Mouse (Mus musculus) lung, embryonic 15.5 days (tissue): Measurements from ENCODE around the gene Lnpep. TPM values are rescaled to one million over a fixed set of nuclear protein-coding genes. Genes with fewer than 3 reads are reported as not detected.
A peak's percentile ranks its signal among the peaks of the same experiment; 100 is the strongest.
"Not testable (repeated sequence)": the region's sequence is repeated elsewhere in the genome, so short reads cannot be mapped to it uniquely, and the experiment has no call there.

ENCODE experiments used
- ATAC-seq: fragments of 200-750 bp; cut with Nextera tagmentation; 2 replicates; pipeline ENCODE4 v1.8.0; 2017; ENCODE audit warnings: moderate number of reproducible peaks, borderline replicate concordance; ENCODE audit not compliant: low FRiP score, low TSS enrichment; ENCODE audit errors: extremely low read depth
- H3K27ac ChIP-seq: fragments of 300-500 bp; sonication (generic); 2 replicates; pipeline ENCODE4 v1.5.1; 2015; ENCODE audit warnings: moderate library complexity, mild to moderate bottlenecking, inconsistent platforms
- H3K27me3 ChIP-seq: fragments of 300-500 bp; sonication (generic); 2 replicates; pipeline ENCODE4 v1.6.1; 2015; ENCODE audit warnings: inconsistent platforms
- H3K36me3 ChIP-seq: fragments of 300-500 bp; sonication (generic); 2 replicates; pipeline ENCODE4 v1.6.1; 2015; ENCODE audit warnings: inconsistent platforms
- H3K4me1 ChIP-seq: fragments of 300-500 bp; sonication (generic); 2 replicates; pipeline ENCODE4 v1.6.1; 2015; ENCODE audit warnings: inconsistent platforms
- H3K4me2 ChIP-seq: fragments of 300-500 bp; sonication (generic); 2 replicates; pipeline ENCODE4 v1.6.1; 2015; ENCODE audit warnings: inconsistent platforms, mild to moderate bottlenecking, moderate library complexity
- H3K4me3 ChIP-seq: fragments of 300-500 bp; sonication (generic); 2 replicates; pipeline ENCODE4 v1.5.1; 2015; ENCODE audit warnings: mild to moderate bottlenecking, inconsistent platforms
- H3K9ac ChIP-seq: fragments of 300-500 bp; sonication (generic); 2 replicates; pipeline ENCODE4 v1.6.1; 2015; ENCODE audit warnings: inconsistent platforms
- H3K9me3 ChIP-seq: fragments of 300-500 bp; sonication (generic); 2 replicates; pipeline ENCODE4 v1.6.1; 2016; ENCODE audit warnings: inconsistent platforms
- WGBS: fragments of 180-500 bp; shearing (Covaris S2); methylation state at CpG from one replicate; pipeline ENCODE4 v1.1.7; 2015; 5-methylcytosine and 5-hydroxymethylcytosine counted together
- polyA plus RNA-seq: library from polyadenylated mRNA; unstranded; fragments of >200 nt; fragmentation: Nextera tagmentation; extraction: Ambion mirVana; gene quantifications from 2 replicates; pipeline ENCODE4 v1.2.1, GENCODE M21; 2015

Gene Lnpep
- polyA plus RNA-seq: 6.1 and 7.5 TPM in 2 replicates

DNA sequence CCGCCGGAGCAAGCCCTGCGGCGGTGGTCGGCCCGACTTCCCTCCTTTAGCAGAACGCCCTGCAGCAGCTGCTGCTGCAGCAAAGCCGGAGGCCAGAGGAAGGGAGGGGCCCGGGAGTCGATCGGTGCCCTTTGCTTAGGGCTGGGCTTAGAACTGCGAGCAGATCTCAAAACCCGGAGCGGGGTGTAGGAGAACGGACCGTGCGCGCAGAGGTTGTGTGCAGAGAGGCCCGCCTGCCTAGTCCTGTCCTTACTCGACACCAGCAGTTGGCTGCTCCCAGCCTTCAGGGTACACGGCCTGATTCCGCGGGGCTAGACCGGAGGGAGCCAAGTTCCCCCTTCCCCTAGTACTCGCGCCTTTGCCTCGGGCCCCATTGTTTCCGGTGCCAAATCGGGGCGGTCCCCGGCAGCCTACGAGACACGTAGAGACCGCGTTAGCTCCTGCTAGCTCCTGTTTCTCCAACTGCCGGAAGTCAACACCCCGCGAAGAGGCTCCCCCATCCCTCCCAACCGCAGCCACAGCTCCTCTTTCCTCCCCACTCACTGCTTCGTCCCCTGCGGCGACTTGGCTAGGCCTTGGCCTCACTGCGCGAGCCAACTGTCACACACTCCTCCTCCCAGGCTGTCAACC, at the start of gene Lnpep:
Gene Lnpep, minus strand, starts transcription at position 94 of the 630 bp plus-strand sequence.
- peak within 1 kb of the TSS; percentile 79 for H3K4me2 ChIP-seq
- no peaks in the 10 kb centered on the region for H3K27me3 ChIP-seq
- ATAC-seq: peak; percentile 96
- H3K4me3 ChIP-seq: peak within 1 kb of the TSS; percentile 89
- no peaks in the 10 kb centered on the region for H3K36me3 ChIP-seq
- peaks cover 13% of the 10 kb centered on the region for H3K4me1 ChIP-seq
- under 1% methylated on average over 44 of the region's 44 CpGs for WGBS
- peak within 1 kb of the TSS; percentile 100 for H3K27ac ChIP-seq
- peak within 1 kb of the TSS; percentile 94 for H3K9ac ChIP-seq
- no peaks in the 10 kb centered on the region for H3K9me3 ChIP-seq

GRCm38 (mm10) chr17:17655829-17656176, 31.0 kb upstream of the Lnpep start:
- Histone ChIP-seq H3K9me3 (no peaks in the 10 kb centered on the region), H3K4me2 (no peak overlapping the region), H3K9ac (no peak overlapping the region), H3K27me3 (no peaks in the 10 kb centered on the region), H3K4me3 (no peak overlapping the region), H3K27ac (no peak overlapping the region), H3K36me3 (no peaks in the 10 kb centered on the region), H3K4me1 (no peaks in the 10 kb centered on the region)
- ATAC-seq: no peak
- WGBS: 33% methylated on average over 2 of the region's 2 CpGs

DNA sequence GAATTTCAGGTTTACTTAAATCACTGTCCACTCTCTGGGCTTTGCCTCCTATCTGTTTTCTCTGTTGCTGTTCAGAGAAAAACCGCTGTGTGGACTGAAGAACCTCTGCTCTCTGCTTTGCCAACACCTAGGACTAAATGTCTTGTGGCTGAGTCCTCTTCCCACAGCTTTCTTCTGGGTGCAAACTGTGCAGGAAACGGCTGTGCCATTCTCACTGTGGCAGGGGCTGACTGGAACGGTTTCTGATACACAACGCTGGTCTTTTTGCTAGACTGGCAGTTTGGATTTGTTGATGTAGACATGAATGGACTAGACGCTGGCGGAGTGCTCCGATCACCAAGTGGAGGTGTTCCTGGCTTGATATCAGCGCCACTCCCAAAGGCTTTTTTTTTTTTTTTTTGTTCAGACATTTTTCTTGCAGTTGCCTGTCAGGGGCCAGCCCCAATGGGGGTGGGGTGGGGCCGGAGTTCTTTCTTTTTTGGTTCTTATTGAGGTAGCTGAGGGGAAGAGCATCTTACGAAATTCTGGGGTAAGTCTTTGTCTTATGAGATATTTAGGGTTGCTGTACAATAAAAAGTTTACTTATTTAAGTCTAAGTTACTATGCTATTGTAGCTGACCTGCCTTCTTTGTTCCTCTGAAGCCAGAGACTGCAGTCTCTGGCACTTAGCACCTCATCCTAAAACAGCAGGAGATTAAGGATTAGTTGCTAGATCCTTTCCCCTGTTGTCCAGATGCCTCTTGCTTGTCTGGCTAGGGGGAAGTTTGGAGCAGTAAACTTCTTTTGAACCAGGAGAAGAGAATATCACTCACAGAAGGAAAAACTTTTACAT, 30.4 kb upstream of the Lnpep start:
- Histone ChIP-seq H3K9me3 (no peaks in the 10 kb centered on the region), H3K9ac (no peak overlapping the region), H3K4me3 (no peak overlapping the region), H3K4me1 (no peaks in the 10 kb centered on the region), H3K36me3 (no peaks in the 10 kb centered on the region), H3K27me3 (no peaks in the 10 kb centered on the region), H3K4me2 (no peak overlapping the region; the same call in 1 of the 2 replicates), H3K27ac (no peak overlapping the region)
- no peak for ATAC-seq
- WGBS: 17% methylated on average over 10 of the region's 10 CpGs

DNA sequence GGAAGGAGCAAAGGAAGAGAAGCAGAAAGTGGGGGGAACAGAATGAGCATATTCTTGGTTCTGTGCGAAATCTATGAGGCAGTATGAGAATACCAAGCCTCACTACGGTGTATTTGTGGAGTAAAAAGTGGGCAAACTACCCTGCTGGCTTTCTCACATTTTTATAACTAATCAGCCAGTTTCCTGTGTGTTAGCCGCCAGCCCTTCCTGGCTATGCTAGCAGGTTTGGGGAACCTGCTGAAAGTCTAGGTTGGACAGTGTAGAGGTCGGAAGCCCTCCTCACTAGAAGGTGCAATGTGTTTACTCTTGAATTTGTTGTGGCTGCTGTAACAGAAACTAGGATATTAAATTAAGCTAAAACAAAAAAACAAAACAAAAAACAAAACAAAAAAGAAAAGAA, 27.7 kb upstream of the Lnpep start:
- Histone ChIP-seq H3K4me2 (no peak overlapping the region), H3K27me3 (no peaks in the 10 kb centered on the region), H3K27ac (no peak overlapping the region), H3K4me1 (no peaks in the 10 kb centered on the region), H3K9me3 (no peaks in the 10 kb centered on the region), H3K9ac (no peak overlapping the region), H3K4me3 (no peak overlapping the region), H3K36me3 (no peaks in the 10 kb centered on the region)
- no peak for ATAC-seq
- WGBS: 76% methylated on average over 4 of the region's 4 CpGs

DNA sequence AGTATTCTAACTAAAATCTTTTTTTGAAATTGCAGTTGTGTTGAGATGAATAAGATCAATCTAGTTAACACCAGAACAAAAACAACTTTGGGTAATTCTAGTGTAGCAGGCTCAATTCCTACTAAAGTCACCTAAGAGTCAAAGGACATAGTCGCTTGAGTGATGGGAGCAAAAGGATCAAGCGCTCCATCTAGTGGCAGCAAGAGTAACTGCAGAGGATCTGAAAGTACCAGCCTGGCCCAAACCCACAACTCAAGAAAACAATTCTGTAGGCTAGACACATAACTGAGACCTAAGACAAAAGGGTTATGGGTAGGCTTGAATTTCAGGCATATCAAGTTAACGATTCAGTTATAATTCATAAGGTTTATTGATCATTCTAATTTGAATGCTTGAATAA, 20.9 kb upstream of the Lnpep start:
- no peaks in the 10 kb centered on the region for H3K4me1 ChIP-seq
- H3K9me3 ChIP-seq: no peaks in the 10 kb centered on the region
- H3K4me2 ChIP-seq: no peak overlapping the region
- H3K27me3 ChIP-seq: no peaks in the 10 kb centered on the region
- no peak overlapping the region for H3K4me3 ChIP-seq
- no peak overlapping the region for H3K27ac ChIP-seq
- H3K9ac ChIP-seq: no peak overlapping the region
- peak; percentile 59; the same call in 1 of the 2 replicates for ATAC-seq
- 5% methylated on average over 3 of the region's 3 CpGs for WGBS
- H3K36me3 ChIP-seq: no peaks in the 10 kb centered on the region

DNA sequence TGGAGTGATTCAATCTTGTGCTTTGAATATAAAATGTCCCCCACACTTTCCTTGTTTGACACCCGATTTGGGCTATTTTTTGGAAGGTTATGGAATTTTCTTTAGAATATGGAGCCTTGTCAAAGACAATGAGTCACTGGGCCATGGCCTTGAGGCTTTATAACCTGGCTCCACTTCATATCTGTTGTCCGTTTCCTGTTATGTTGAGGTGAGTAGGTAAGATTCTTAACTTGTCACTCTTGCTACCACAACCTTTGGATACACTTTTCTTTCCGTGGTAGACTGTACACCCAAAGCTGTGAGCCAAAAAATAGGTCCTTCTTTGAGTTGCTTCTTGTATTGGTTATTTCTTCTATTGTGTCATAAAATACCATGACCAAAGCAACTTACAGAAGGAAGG, 12.5 kb upstream of the Lnpep start:
- Histone ChIP-seq H3K9ac (no peak overlapping the region), H3K9me3 (no peaks in the 10 kb centered on the region), H3K4me2 (no peak overlapping the region), H3K27ac (no peak overlapping the region), H3K4me3 (no peak overlapping the region), H3K27me3 (no peaks in the 10 kb centered on the region), H3K4me1 (no peaks in the 10 kb centered on the region), H3K36me3 (no peaks in the 10 kb centered on the region)
- 66% methylated on average over 3 of the region's 3 CpGs for WGBS
- no peak for ATAC-seq

DNA sequence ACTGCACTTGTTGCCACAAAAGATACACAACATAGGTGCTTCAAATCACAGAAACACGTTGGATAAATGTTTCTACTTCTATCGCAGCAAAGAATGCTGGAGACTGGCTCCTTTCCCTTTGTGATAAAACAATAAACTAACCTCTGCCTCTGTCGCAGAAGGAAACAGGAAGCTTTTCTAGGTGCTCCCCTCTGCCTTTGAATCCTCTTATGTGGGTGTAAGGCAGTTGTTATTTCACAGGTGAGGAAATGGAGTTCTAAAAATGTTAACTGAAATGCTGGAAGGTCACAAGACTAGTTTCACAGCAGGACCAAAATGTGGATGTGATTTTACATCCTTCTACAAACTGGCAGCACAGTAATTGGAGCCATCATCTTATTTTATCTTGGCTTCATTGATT, 11.3 kb upstream of the Lnpep start:
- Histone ChIP-seq H3K9me3 (no peaks in the 10 kb centered on the region), H3K4me3 (no peak overlapping the region), H3K4me2 (no peak overlapping the region), H3K36me3 (no peaks in the 10 kb centered on the region), H3K9ac (no peak overlapping the region), H3K4me1 (no peaks in the 10 kb centered on the region), H3K27ac (no peak overlapping the region), H3K27me3 (no peaks in the 10 kb centered on the region)
- 36% methylated on average over 3 of the region's 3 CpGs for WGBS
- no peak for ATAC-seq

DNA sequence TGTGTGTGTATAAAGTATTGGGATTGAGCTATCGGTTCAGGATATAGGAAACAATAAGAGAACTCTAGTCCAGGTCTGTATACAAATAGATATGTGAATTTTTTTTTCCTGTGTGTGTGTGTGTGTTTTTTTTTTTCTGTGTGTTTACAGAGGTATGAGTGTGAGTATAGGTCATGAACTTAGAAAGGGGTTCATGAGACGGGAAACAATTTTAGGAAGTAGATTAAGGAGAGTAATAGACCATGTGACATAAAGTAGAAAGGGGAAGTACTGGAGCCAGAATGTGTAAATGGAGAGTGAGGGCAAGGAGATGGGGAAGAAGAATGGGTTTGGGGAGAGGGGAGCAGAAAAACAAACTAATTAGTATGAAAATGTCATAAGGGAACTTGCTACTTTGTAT, 9.2 kb upstream of the Lnpep start:
- H3K9me3 ChIP-seq: no peaks in the 10 kb centered on the region
- H3K36me3 ChIP-seq: no peaks in the 10 kb centered on the region
- H3K4me1 ChIP-seq: no peaks in the 10 kb centered on the region
- H3K9ac ChIP-seq: no peak overlapping the region
- no peak for ATAC-seq
- no peak overlapping the region for H3K4me3 ChIP-seq
- no peak overlapping the region for H3K27ac ChIP-seq
- no peak overlapping the region for H3K4me2 ChIP-seq
- WGBS: 75% methylated on average over 2 of the region's 2 CpGs
- no peaks in the 10 kb centered on the region for H3K27me3 ChIP-seq

DNA sequence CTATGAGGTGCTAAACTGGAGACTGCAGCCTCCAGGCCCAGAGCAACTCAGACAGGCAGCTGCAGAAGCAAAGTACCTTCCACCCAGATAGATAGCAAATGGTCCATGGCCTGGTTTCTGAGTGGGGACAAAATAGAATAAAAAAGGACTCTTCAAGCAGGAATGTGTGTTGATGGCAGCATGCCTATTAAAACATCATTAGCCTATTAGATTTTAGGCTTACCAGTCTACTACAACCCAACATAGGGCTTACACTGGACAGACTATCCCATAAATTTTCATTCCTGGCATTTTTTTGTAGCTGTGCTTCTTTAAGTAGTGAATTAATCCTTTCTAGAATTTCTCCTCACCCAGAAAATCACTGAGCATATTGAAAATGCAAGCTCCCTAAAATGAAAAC, 7.1 kb upstream of the Lnpep start:
- no peaks in the 10 kb centered on the region for H3K36me3 ChIP-seq
- no peak overlapping the region for H3K4me2 ChIP-seq
- no peak for ATAC-seq
- H3K9ac ChIP-seq: no peak overlapping the region
- H3K4me3 ChIP-seq: no peak overlapping the region
- no peaks in the 10 kb centered on the region for H3K27me3 ChIP-seq
- no peaks in the 10 kb centered on the region for H3K4me1 ChIP-seq
- H3K27ac ChIP-seq: no peak overlapping the region
- H3K9me3 ChIP-seq: no peaks in the 10 kb centered on the region

- not testable (repeated sequence) for H3K4me2 ChIP-seq, H3K9ac ChIP-seq, H3K27me3 ChIP-seq, H3K9me3 ChIP-seq, H3K4me1 ChIP-seq, H3K27ac ChIP-seq, H3K36me3 ChIP-seq, ATAC-seq, H3K4me3 ChIP-seq
- WGBS: 90% methylated on average over 7 of the region's 7 CpGs
These were observed 3.5 kb upstream of the Lnpep start for GRCm38 (mm10) chr17:17628237-17628879.

- Histone ChIP-seq H3K4me3 (no peak overlapping the region), H3K4me1 (peaks cover 10% of the 10 kb centered on the region), H3K4me2 (no peak overlapping the region), H3K27me3 (no peaks in the 10 kb centered on the region), H3K9me3 (no peaks in the 10 kb centered on the region), H3K9ac (no peak overlapping the region), H3K27ac (no peak overlapping the region), H3K36me3 (no peaks in the 10 kb centered on the region)
- ATAC-seq: no peak
- WGBS: 77% methylated on average over 2 of the region's 2 CpGs
These were observed 2.7 kb upstream of the Lnpep start for GRCm38 (mm10) chr17:17627558-17627957.
